Mouse (Mus musculus): ENCODE measurements around the gene C8g. TPM values are rescaled to one million over a fixed set of nuclear protein-coding genes. Genes with fewer than 3 reads are reported as not detected.

Gene C8g
- polyA plus RNA-seq, 1 experiment from 2014 or later: 5.2 TPM

- DNase-seq (ENCODE audit: low spot score): no peak
- H3K4me1 ChIP-seq: peaks cover 23% of the 10 kb centered on the region
- H3K27me3 ChIP-seq (ENCODE audit: low read depth, poor library complexity, severe bottlenecking): no peaks in the 10 kb centered on the region
- H3K36me3 ChIP-seq: peaks cover 17% of the 10 kb centered on the region; the same call in 1 of the 2 replicates
- H3K27ac ChIP-seq (replicated peaks): no peak within 1 kb of the TSS
- H3K9me3 ChIP-seq (replicated peaks): no peaks in the 10 kb centered on the region
- H3K4me3 ChIP-seq: no peak within 1 kb of the TSS
- 71% methylated on average over 14 of the region's 14 CpGs for WGBS
Observed at GRCm38 (mm10) chr2:25456205-25456953, 45.1 kb downstream of the C8g start, which contains the start of gene Clic3. Gene Clic3, plus strand, starts transcription at chr2:25456838.

GRCm38 (mm10) chr2:25452951-25453350 lies 48.6 kb downstream of the C8g start:
- peaks cover 5% of the 10 kb centered on the region; the same call in 1 of the 2 replicates for H3K36me3 ChIP-seq
- no peak overlapping the region for H3K27ac ChIP-seq (replicated peaks)
- no peaks in the 10 kb centered on the region for H3K27me3 ChIP-seq (ENCODE audit: low read depth, poor library complexity, severe bottlenecking)
- H3K4me3 ChIP-seq: no peak overlapping the region
- H3K4me1 ChIP-seq: no peaks in the 10 kb centered on the region
- DNase-seq (ENCODE audit: low spot score): no peak
- H3K9me3 ChIP-seq (replicated peaks): no peaks in the 10 kb centered on the region
- 58% methylated on average over 1 of the region's 1 CpGs for WGBS

- Histone ChIP-seq H3K9me3 (replicated peaks) (no peaks in the 10 kb centered on the region), H3K36me3 (peaks cover 24% of the 10 kb centered on the region), H3K4me3 (no peak overlapping the region), H3K4me1 (no peaks in the 10 kb centered on the region), H3K27me3 (ENCODE audit: low read depth, poor library complexity, severe bottlenecking) (no peaks in the 10 kb centered on the region), H3K27ac (replicated peaks) (no peak overlapping the region)
- WGBS: 87% methylated on average over 8 of the region's 8 CpGs
- DNase-seq (ENCODE audit: low spot score): no peak
Observed at GRCm38 (mm10) chr2:25450853-25451647, 50.5 kb downstream of the C8g start.

Other genes starting within 250 kb of the C8g start
- 19.1 and 20.2 TPM in 2 replicates for gene Tmem203, start 246.3 kb downstream of the C8g start, polyA plus RNA-seq (2016; fragmentation: Nextera tagmentation; extraction: Ambion mirVana)
- 7.5 and 7.8 TPM in 2 replicates for gene Tprn, start 239.1 kb downstream of the C8g start, polyA plus RNA-seq (2016; fragmentation: Nextera tagmentation; extraction: Ambion mirVana)
- gene Ssna1, start 229.3 kb downstream of the C8g start, polyA plus RNA-seq (2016; fragmentation: Nextera tagmentation; extraction: Ambion mirVana): 243 and 252 TPM in 2 replicates
- gene Anapc2, start 229.2 kb downstream of the C8g start, polyA plus RNA-seq (2016; fragmentation: Nextera tagmentation; extraction: Ambion mirVana): 141 and 153 TPM in 2 replicates
- gene Tmem210, start 213.6 kb downstream of the C8g start, polyA plus RNA-seq (2016; fragmentation: Nextera tagmentation; extraction: Ambion mirVana): not detected in 2 replicates
- gene Lrrc26, start 211.8 kb downstream of the C8g start, polyA plus RNA-seq (2016; fragmentation: Nextera tagmentation; extraction: Ambion mirVana): not detected in 2 replicates
- 1.5 and 1.8 TPM in 2 replicates for gene Grin1, start 182.5 kb downstream of the C8g start, polyA plus RNA-seq (2016; fragmentation: Nextera tagmentation; extraction: Ambion mirVana)
- gene Man1b1, start 169.4 kb downstream of the C8g start, polyA plus RNA-seq (2016; fragmentation: Nextera tagmentation; extraction: Ambion mirVana): 55.6 and 62.8 TPM in 2 replicates
- gene Dpp7, start 145.4 kb downstream of the C8g start, polyA plus RNA-seq (2016; fragmentation: Nextera tagmentation; extraction: Ambion mirVana): 16.2 and 20.2 TPM in 2 replicates
- 6.0 and 8.4 TPM in 2 replicates for gene Uap1l1, start 136.0 kb downstream of the C8g start, polyA plus RNA-seq (2016; fragmentation: Nextera tagmentation; extraction: Ambion mirVana)
- gene Sapcd2, start 129.4 kb downstream of the C8g start, polyA plus RNA-seq (2016; fragmentation: Nextera tagmentation; extraction: Ambion mirVana): 73.4 and 86.4 TPM in 2 replicates
- 0.26 TPM in 1 of 2 replicates, not detected in the other for gene Entpd2, start 105.8 kb downstream of the C8g start, polyA plus RNA-seq (2016; fragmentation: Nextera tagmentation; extraction: Ambion mirVana)
- gene Npdc1, start 102.4 kb downstream of the C8g start, polyA plus RNA-seq (2016; fragmentation: Nextera tagmentation; extraction: Ambion mirVana): 80.6 and 125 TPM in 2 replicates
- gene Fut7, start 78.5 kb downstream of the C8g start, polyA plus RNA-seq (2016; fragmentation: Nextera tagmentation; extraction: Ambion mirVana): not detected in 2 replicates
- gene Abca2, start 73.0 kb downstream of the C8g start, polyA plus RNA-seq (2016; fragmentation: Nextera tagmentation; extraction: Ambion mirVana): 6.2 and 8.1 TPM in 2 replicates
- 1.1 and 1.9 TPM in 2 replicates for gene Clic3, start 44.9 kb downstream of the C8g start, polyA plus RNA-seq (2016; fragmentation: Nextera tagmentation; extraction: Ambion mirVana)
- 17.4 and 26.4 TPM in 2 replicates for gene Paxx, start 40.6 kb downstream of the C8g start, polyA plus RNA-seq (2016; fragmentation: Nextera tagmentation; extraction: Ambion mirVana)
- gene Ptgds, start 31.7 kb downstream of the C8g start, polyA plus RNA-seq (2016; fragmentation: Nextera tagmentation; extraction: Ambion mirVana): 0.16 TPM in 1 of 2 replicates, not detected in the other
- not detected in 2 replicates for gene Lcn12, start 7.8 kb downstream of the C8g start, polyA plus RNA-seq (2016; fragmentation: Nextera tagmentation; extraction: Ambion mirVana)
- gene Fbxw5, start 969 bp downstream of the C8g start, polyA plus RNA-seq (2016; fragmentation: Nextera tagmentation; extraction: Ambion mirVana): 91.2 and 108 TPM in 2 replicates
- 38.9 and 41.4 TPM in 2 replicates for gene Traf2, start 45.2 kb upstream of the C8g start, polyA plus RNA-seq (2016; fragmentation: Nextera tagmentation; extraction: Ambion mirVana)
- 344 and 364 TPM in 2 replicates for gene Edf1, start 56.1 kb upstream of the C8g start, polyA plus RNA-seq (2016; fragmentation: Nextera tagmentation; extraction: Ambion mirVana)
- 6.7 and 7.8 TPM in 2 replicates for gene Mamdc4, start 73.1 kb upstream of the C8g start, polyA plus RNA-seq (2016; fragmentation: Nextera tagmentation; extraction: Ambion mirVana)
- 159 and 187 TPM in 2 replicates for gene Phpt1, start 73.5 kb upstream of the C8g start, polyA plus RNA-seq (2016; fragmentation: Nextera tagmentation; extraction: Ambion mirVana)
- gene Ajm1, start 80.0 kb upstream of the C8g start, polyA plus RNA-seq (2016; fragmentation: Nextera tagmentation; extraction: Ambion mirVana): 0.05 and 0.27 TPM in 2 replicates
- 71.2 and 75.1 TPM in 2 replicates for gene Rabl6, start 106.8 kb upstream of the C8g start, polyA plus RNA-seq (2016; fragmentation: Nextera tagmentation; extraction: Ambion mirVana)
- 0.04 and 0.12 TPM in 2 replicates for gene Ccdc183, start 116.0 kb upstream of the C8g start, polyA plus RNA-seq (2016; fragmentation: Nextera tagmentation; extraction: Ambion mirVana)
- gene Tmem141, start 120.3 kb upstream of the C8g start, polyA plus RNA-seq (2016; fragmentation: Nextera tagmentation; extraction: Ambion mirVana): 12.8 and 14.7 TPM in 2 replicates
- gene Fcna, start 126.3 kb upstream of the C8g start, polyA plus RNA-seq (2016; fragmentation: Nextera tagmentation; extraction: Ambion mirVana): 0.36 and 1.4 TPM in 2 replicates
- gene Lcn8, start 151.4 kb upstream of the C8g start, polyA plus RNA-seq (2016; fragmentation: Nextera tagmentation; extraction: Ambion mirVana): not detected in 2 replicates
- gene Lcn5, start 156.2 kb upstream of the C8g start, polyA plus RNA-seq (2016; fragmentation: Nextera tagmentation; extraction: Ambion mirVana): not detected in 2 replicates
- not detected in 2 replicates for gene Lcn6, start 175.1 kb upstream of the C8g start, polyA plus RNA-seq (2016; fragmentation: Nextera tagmentation; extraction: Ambion mirVana)
- gene Lcn10, start 181.0 kb upstream of the C8g start, polyA plus RNA-seq (2016; fragmentation: Nextera tagmentation; extraction: Ambion mirVana): not detected in 2 replicates
- not detected in 2 replicates for gene Obp2a, start 198.3 kb upstream of the C8g start, polyA plus RNA-seq (2016; fragmentation: Nextera tagmentation; extraction: Ambion mirVana)
- 70.8 and 77.6 TPM in 2 replicates for gene Bmyc, start 205.0 kb upstream of the C8g start, polyA plus RNA-seq (2016; fragmentation: Nextera tagmentation; extraction: Ambion mirVana)
- gene Obp2b, start 235.3 kb upstream of the C8g start, polyA plus RNA-seq (2016; fragmentation: Nextera tagmentation; extraction: Ambion mirVana): not detected in 2 replicates

Data from midbrain, embryonic 10.5 days (tissue).